Mouse (Mus musculus) cerebellum, adult (tissue): ENCODE results near the gene Pvr.

Experiments used
- ATAC-seq: cut with Nextera tagmentation; 2 replicates; pipeline ENCODE4 v1.9.2; 2017; ENCODE audit warnings: mild to moderate bottlenecking, moderate library complexity, mixed read lengths; ENCODE audit not compliant: insufficient number of reproducible peaks, low FRiP score, low TSS enrichment

Gene Pvr

DNA sequence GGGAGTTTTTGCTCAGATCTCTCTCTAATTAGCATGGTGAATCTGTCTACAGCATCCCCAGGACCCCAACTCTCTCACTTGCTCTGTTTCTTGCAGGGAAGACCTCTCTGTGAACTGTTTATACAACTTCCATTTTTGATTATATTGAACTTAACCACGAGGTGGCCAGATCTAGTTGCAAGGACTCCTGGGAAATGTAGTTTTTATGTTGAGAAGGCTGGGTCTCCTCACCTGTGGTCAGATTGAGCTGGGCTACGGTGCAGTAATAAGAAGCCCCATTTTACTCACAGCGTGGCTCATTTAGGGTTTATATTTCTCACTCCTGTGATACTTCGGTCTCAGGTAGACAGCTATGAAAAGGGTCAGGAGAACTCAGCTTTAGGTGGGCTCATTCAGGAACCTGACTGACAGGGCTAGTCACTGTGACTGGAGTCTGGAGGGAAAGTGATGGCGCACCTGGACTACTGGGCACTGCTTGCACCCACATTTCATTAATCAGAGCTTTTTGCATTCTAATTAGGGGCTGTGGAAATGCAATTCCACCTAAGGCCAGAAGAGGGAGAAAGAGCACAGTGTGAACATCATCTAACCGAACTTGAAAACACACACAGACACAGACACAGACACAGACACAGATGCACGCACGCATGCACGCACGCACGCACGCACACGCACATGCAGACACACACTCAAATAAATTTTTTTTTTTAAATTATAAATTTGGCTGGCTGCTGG lies 44.8 kb downstream of the Pvr start:
- no peak for ATAC-seq

DNA sequence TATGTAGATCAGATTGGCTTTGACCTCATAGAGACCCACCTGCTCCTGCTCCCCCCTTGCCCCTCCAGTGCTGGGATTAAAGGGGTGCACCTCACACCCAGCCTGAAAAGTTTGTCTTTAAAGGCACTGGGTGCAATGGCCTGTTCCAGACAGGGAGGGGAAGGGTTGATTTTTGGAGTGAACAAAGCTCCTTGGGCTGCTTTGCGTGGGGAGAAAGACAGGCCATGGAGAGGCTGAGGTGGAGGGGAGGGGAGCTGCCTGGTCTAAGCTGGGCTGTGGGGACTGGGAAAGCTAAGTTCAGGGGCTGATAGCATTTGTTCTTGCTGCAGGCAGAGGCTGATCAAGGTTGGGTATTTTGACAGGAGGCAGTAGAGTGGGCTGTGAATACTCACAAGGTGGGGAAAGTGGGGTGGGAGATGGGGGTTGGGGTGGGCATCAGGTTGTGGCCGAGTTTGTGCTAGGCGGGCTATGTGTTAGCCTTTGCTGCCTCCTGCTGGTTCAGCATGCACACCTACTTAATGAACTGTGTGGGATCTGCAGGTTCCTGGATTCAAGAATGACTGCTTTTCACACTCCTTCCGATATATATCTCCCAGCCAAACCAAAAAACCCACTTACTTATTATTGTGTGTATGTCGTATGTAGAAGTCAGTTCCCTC lies 48.9 kb downstream of the Pvr start:
- no peak for ATAC-seq

DNA sequence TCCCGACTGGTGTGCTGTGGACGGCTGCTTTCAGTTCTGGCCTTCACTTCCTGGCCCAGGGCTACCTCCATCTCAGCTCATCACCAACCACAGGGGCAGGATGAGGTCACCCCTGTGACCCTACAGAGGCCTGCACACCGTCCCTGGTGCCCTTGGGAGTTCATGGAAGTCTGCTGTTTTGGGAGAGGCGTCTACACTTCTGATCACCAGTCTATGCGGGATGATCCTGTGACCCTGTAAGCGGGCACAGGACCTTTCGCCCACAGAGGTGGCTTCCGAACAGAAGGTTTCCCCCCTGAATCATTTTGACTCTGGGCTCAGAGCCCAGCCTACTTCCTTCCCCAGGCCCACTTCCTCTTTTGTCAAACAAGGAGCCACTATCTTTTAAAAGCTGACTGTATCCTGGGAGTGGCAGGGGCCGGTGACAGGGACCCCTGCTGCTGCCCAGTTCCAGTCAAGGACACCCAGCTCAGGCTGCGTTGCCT lies 49.8 kb downstream of the Pvr start:
- no peak for ATAC-seq

DNA sequence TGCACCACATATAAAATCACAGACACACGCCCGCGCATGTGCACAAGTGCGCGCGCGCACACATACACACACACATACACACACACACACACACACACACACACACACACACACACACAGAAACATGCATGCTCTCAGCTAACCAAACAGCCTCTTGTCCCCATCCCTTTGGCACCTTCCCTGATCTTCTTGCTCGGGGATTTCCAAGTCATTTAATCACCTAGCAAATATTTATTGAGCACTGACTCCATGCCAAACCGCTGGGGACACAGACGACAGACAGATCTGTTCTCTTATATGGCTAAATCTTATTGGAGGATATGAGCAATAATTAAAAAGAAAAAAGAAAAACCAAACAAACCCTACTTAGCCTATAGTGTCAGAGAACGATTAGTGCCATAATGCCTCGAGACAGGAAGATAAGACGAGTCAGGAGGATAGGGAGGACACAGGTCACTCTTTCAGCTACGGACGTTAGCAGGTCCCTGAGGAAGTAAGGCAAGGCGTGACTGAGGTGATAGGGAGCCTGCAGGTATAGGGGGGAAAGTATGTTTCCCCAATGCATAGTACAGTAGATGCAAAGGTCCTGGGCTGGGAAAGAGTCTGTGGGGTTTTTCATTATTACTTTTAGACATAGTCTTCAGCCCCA lies 53.1 kb downstream of the Pvr start:
- no peak for ATAC-seq

DNA sequence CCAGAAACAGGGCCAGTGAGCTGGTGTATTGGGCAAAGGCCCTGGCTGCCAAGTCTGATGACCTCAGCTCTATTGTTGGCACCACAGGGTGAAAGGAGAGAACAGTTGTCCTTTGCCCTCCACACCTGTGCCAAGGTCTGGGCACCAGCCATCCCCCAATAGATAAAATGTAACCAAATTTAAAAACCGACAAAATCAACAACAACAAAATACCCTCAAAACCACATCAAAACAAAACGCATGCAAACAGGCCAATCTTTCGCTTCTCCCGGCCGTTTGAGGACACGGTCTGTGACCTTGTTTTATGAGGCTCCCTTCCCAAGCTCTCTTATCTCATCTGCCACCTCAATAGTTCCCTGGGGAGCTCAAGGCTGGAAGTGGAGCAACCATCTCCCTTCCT lies 54.5 kb downstream of the Pvr start:
- ATAC-seq: no peak

DNA sequence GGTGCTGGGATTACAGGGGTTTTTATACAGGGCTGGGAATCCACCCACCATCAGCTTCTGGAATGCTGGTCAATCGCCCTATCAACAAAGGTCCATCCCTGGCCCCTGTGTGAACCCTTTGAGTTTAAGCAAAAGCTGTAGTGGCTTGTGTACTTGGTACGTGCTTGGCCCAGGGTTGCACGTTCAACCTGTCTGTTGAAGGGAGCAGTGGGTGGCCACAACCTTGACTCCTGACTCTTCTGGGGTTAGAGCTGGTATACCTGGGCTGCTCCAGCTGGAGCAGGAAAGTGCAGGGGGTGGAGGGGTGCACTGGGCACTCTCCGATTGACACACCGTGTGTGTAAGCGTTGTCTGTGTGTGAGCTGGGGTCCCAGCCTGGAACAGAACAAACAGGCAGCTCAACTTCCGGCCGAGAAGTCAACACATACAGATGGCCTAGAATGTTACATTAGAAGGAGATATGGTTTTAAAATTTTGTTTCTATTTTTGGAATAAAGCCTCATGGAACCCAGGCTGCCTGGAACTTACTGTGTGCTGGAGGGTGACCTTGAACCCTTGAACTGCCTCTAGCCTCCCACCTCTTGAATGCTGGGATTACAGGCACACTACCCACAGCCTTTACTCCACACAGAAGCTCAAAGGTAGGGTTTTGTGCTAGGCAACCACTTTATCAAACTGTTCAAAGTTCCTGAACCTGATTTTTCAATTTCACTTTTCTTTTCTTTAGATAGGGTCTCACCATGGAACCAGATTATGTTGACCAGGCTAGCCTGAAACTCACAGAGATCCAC lies 55.5 kb downstream of the Pvr start:
- ATAC-seq: no peak

DNA sequence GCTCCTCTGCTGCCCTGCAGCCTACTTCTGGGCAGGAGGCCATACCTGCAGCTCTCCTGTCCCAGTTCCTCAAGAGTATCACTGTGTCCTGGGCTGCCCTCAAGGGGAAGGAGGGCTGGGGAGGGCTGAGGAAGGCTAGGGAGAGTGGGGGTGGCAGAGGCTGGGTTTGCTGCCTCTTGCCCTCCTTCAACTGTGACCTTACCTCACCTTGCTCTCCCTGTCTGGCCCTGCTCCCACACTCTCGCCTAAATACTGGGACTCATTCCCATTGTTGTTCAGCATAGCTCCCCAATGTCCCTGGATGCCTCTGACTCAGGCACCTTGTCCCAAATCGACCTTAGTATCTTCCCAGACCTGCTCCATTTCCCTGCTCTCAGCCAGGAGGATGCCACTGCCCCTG lies 56.7 kb downstream of the Pvr start:
- ATAC-seq: peak; percentile 40; the same call in 1 of the 2 replicates

DNA sequence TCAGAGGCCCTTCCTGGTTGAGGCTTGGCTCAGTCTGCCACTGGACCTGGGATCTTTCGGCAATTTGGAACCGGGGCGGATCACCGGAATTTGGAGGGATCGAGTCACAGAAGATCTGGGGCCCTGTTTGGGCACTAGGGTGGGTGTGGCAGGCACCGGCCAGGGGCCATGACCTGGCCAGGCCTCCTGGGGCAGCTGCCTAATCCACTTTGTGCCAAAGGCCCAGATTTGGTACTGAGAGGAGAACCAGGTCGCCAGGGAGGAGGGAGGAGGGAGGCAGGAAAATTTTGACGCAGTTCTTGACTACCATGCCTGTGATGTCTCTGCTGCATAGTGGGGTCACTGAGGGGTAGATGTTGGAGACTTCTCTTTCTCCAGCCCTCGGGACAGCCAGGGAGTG lies 59.8 kb downstream of the Pvr start, which contains the start of gene Ceacam16:
TSS of gene Ceacam16 (minus strand) at position 101 of the 400 bp plus-strand sequence.
- ATAC-seq: no peak

DNA sequence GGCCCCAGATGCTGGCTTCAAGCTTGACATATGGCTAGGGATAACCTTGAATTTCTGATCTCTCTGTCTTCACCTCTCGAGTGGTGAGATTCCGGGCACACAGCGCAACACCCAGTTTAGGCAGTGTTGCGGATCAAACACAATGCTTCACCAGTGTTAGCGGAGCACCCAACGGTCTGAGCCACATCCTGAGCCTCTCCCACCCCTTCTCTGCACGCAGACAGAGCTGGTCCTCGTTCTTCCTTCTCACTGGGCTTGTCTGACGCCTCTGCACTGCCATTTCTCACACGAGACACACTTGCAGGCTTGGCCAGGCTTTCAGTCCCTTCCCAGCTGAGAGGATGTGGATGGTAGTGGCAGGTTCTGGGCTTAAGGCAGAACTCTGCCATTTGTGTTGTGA lies 61.2 kb downstream of the Pvr start:
- no peak for ATAC-seq

DNA sequence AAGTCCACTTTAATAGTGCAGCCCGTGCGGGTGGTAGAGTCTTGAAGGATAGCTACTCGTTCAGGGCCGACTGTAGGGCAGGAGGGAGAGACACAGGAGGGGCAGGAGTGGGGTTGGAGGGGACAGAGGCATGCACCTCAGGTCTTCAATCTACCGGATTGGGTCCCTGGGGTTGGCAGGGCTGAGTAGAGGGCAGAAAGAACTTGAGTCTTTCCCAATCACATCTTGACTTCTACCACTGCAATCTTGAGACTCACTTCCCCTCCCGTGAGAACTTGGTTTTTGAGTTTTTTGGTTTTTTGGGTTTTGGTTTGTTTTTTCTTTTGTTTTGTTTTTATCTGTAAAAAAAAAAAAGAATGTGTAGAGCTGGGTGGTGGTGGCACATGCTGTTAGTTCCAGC lies 64.7 kb downstream of the Pvr start:
- ATAC-seq: no peak

DNA sequence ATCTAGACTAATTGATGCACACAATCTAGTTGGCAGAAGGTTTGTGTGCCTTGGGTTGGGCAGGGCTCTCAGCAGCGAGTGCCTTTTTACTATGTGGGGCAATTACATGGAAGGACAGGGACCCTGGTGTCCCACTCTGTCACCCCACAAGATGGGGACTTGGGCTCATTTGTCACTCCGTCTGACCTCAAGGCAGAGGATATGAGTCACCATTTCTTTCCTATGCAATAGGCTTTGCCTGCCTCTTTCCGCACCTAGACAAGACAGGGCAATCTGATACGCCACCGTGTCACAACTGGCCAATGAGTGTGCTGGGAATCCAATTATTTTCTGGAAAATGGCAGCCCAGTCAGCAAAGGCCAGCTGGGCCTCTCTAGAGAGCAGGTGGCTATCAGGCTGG lies 65.3 kb downstream of the Pvr start:
- ATAC-seq: no peak
